Mouse (Mus musculus) erythroblast, embryonic 14.5 days (primary cell): Measurements from ENCODE around the gene Tmem170b. TPM values are rescaled to one million over a fixed set of nuclear protein-coding genes. Genes with fewer than 3 reads are reported as not detected.

Source experiments
- H3K27me3 ChIP-seq: 2 replicates; pipeline ENCODE4 v1.6.1; 2012; ENCODE audit warnings: inconsistent platforms; ENCODE audit not compliant: control insufficient read depth
- H3K36me3 ChIP-seq: 2 replicates; pipeline ENCODE4 v1.6.1; 2012; ENCODE audit warnings: mild to moderate bottlenecking, inconsistent platforms; ENCODE audit not compliant: control insufficient read depth
- H3K4me1 ChIP-seq: 2 replicates; pipeline ENCODE4 v1.6.1; 2012; ENCODE audit warnings: inconsistent platforms; ENCODE audit not compliant: control insufficient read depth
- H3K4me3 ChIP-seq: replicated peaks from 2 replicates; pipeline ENCODE3; 2012; ENCODE audit warnings: moderate library complexity, mild to moderate bottlenecking, inconsistent platforms
- H3K9me3 ChIP-seq: 2 replicates; pipeline ENCODE4 v1.6.1; 2012; ENCODE audit warnings: low read length, inconsistent platforms, mixed read lengths; ENCODE audit not compliant: control insufficient read depth
- GATA1 ChIP-seq: IDR thresholded peaks from 2 replicates; pipeline ENCODE4 v1.6.1; 2012; ENCODE audit warnings: low read length, inconsistent platforms, mixed read lengths
- TAL1 ChIP-seq: IDR thresholded peaks from 3 replicates; pipeline ENCODE4 v1.6.1; 2012; ENCODE audit warnings: low read length, inconsistent platforms, mixed read lengths
- polyA plus RNA-seq: library from polyadenylated mRNA; stranded (reverse); fragments of >175 nt; gene quantifications from 2 replicates; pipeline ENCODE4 v1.2.3, GENCODE M21; 2012

Gene Tmem170b
- polyA plus RNA-seq, 1 experiment: 0.10 TPM

GRCm38 (mm10) chr13:41581058-41581457, 24.6 kb upstream of the Tmem170b start:
- Histone ChIP-seq H3K9me3 (no peaks in the 10 kb centered on the region), H3K4me1 (no peaks in the 10 kb centered on the region), H3K36me3 (no peaks in the 10 kb centered on the region), H3K4me3 (no peak overlapping the region), H3K27me3 (no peaks in the 10 kb centered on the region)
- no peak for TF ChIP-seq GATA1
- no peak for TF ChIP-seq TAL1

- Histone ChIP-seq H3K27me3 (no peaks in the 10 kb centered on the region), H3K36me3 (no peaks in the 10 kb centered on the region), H3K4me1 (no peaks in the 10 kb centered on the region), H3K4me3 (no peak overlapping the region), H3K9me3 (no peaks in the 10 kb centered on the region)
- TF ChIP-seq GATA1 (no peak), TAL1 (no peak)
Observed at GRCm38 (mm10) chr13:41583666-41584357, 21.9 kb upstream of the Tmem170b start.

- no peak for TF ChIP-seq TAL1
- no peak for TF ChIP-seq GATA1
- H3K9me3 ChIP-seq: no peaks in the 10 kb centered on the region
- H3K4me1 ChIP-seq: no peaks in the 10 kb centered on the region
- H3K27me3 ChIP-seq: no peaks in the 10 kb centered on the region
- no peak overlapping the region for H3K4me3 ChIP-seq
- H3K36me3 ChIP-seq: no peaks in the 10 kb centered on the region
Observed at GRCm38 (mm10) chr13:41584358-41584680, 21.4 kb upstream of the Tmem170b start.

- no peaks in the 10 kb centered on the region for H3K36me3 ChIP-seq
- no peaks in the 10 kb centered on the region for H3K4me1 ChIP-seq
- H3K27me3 ChIP-seq: no peaks in the 10 kb centered on the region
- TF ChIP-seq GATA1 (no peak), TAL1 (no peak)
- no peak overlapping the region for H3K4me3 ChIP-seq
- H3K9me3 ChIP-seq: no peaks in the 10 kb centered on the region
Observed at GRCm38 (mm10) chr13:41584896-41585295, 20.8 kb upstream of the Tmem170b start.

GRCm38 (mm10) chr13:41596678-41597077, 9.0 kb upstream of the Tmem170b start:
- Histone ChIP-seq H3K27me3 (no peaks in the 10 kb centered on the region), H3K4me3 (no peak overlapping the region), H3K4me1 (no peaks in the 10 kb centered on the region), H3K9me3 (no peaks in the 10 kb centered on the region), H3K36me3 (no peaks in the 10 kb centered on the region)
- TF ChIP-seq TAL1 (no peak), GATA1 (no peak)

- Histone ChIP-seq H3K4me1 (peaks cover 6% of the 10 kb centered on the region), H3K4me3 (no peak overlapping the region), H3K9me3 (no peaks in the 10 kb centered on the region), H3K27me3 (no peaks in the 10 kb centered on the region), H3K36me3 (no peaks in the 10 kb centered on the region)
- TF ChIP-seq TAL1 (no peak), GATA1 (no peak)
Observed at GRCm38 (mm10) chr13:41599977-41600376, 5.7 kb upstream of the Tmem170b start.

- no peak overlapping the region for H3K4me3 ChIP-seq
- H3K36me3 ChIP-seq: no peaks in the 10 kb centered on the region
- TF ChIP-seq GATA1 (no peak), TAL1 (no peak)
- no peaks in the 10 kb centered on the region for H3K9me3 ChIP-seq
- no peaks in the 10 kb centered on the region for H3K27me3 ChIP-seq
- H3K4me1 ChIP-seq: peaks cover 12% of the 10 kb centered on the region
Observed at GRCm38 (mm10) chr13:41601056-41601455, 4.7 kb upstream of the Tmem170b start.

DNA sequence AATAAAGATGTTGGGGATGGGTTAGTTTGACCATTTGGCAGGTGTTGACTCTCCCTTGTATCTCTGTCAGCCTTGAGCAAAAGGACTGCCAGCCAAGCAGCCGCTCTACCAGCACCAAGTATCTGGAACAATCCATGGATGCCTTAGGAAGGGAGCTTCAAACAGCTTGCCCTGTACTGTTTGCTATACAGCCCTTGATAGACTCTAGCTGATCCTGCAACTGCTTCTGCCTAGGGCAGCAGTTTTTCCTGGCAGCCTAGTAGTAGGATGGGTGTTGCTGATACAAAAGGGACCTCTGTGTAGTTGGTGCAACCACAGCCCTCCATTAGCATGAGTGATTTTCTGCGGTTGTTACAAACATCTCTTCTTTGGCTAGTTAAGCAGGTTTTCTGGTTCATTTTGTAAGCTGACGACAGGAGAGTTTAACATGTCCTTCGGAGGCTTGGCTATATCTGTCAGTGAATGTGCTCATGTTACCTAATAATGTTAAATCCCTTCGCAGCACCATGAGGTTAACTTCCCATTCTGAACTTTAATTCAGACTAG, 1.7 kb upstream of the Tmem170b start:
- Histone ChIP-seq H3K9me3 (no peaks in the 10 kb centered on the region), H3K36me3 (no peaks in the 10 kb centered on the region), H3K4me3 (no peak overlapping the region), H3K27me3 (no peaks in the 10 kb centered on the region), H3K4me1 (peaks cover 35% of the 10 kb centered on the region)
- no peak for TF ChIP-seq TAL1
- no peak for TF ChIP-seq GATA1

GRCm38 (mm10) chr13:41606081-41607000, 634 bp downstream of the Tmem170b start:
- H3K27me3 ChIP-seq: no peaks in the 10 kb centered on the region
- H3K9me3 ChIP-seq: no peaks in the 10 kb centered on the region
- TF ChIP-seq TAL1 (no peak), GATA1 (no peak)
- peaks cover 36% of the 10 kb centered on the region for H3K4me1 ChIP-seq
- H3K36me3 ChIP-seq: no peaks in the 10 kb centered on the region
- H3K4me3 ChIP-seq: peak overlapping the region; percentile 94
